Mouse (Mus musculus) lung, adult 2 months (tissue): ENCODE results near the gene 2210011C24Rik.

Source experiments
- CTCF ChIP-seq: fragments of 200-500 bp; IDR thresholded peaks from 2 replicates; pipeline ENCODE4 v1.5.1; 2011; ENCODE audit warnings: mild to moderate bottlenecking, low read length, control low read depth; ENCODE audit not compliant: insufficient read depth
- POLR2A ChIP-seq: fragments of 200-500 bp; IDR thresholded peaks from 2 replicates; pipeline ENCODE4 v1.6.1; 2011; ENCODE audit warnings: low read depth, mild to moderate bottlenecking, control low read depth, low read length, borderline replicate concordance; ENCODE audit errors: extremely low read depth

DNA sequence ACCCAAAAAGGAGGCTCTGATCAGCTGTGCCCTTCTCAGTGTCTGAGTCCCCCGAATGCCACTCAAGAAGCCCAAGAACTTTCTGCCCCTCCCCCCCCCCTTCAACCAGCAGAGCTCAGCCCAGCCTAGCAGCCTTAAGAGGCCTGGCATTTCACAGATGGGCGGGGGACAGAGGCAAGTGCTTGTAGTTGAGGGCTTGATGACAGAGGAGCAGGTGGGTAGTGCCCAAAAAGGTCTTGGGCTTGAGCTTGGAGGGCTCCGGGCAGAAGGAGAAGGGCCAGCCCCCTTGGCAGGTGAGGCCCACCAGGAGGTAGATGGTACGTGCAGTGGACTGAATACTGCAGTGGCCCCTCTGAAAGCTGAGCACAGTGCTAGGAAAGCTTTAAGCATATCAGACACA, 37.5 kb downstream of the 2210011C24Rik start:
- TF ChIP-seq CTCF (no peak), POLR2A (no peak)
